Mouse (Mus musculus) neural tube, embryonic 13.5 days (tissue): ENCODE measurements around the gene Sema4g. TPM values are rescaled to one million over a fixed set of nuclear protein-coding genes. Genes with fewer than 3 reads are reported as not detected.
A peak's percentile ranks its signal among the peaks of the same experiment; 100 is the strongest.

Experiments used
- ATAC-seq: fragments of 200-750 bp; cut with Nextera tagmentation; 2 replicates; pipeline ENCODE4 v1.8.0; 2017; ENCODE audit warnings: low read depth, mild to moderate bottlenecking, moderate TSS enrichment, moderate library complexity
- H3K27ac ChIP-seq: fragments of 300-500 bp; sonication (generic); replicated peaks from 2 replicates; pipeline ENCODE4 v1.5.1; 2015; ENCODE audit warnings: moderate library complexity, mild to moderate bottlenecking, inconsistent platforms
- H3K27me3 ChIP-seq: fragments of 300-500 bp; sonication (generic); 2 replicates; pipeline ENCODE4 v1.6.1; 2015; ENCODE audit warnings: mild to moderate bottlenecking, inconsistent platforms
- H3K36me3 ChIP-seq: fragments of 300-500 bp; sonication (generic); 2 replicates; pipeline ENCODE4 v1.6.1; 2015; ENCODE audit warnings: mild to moderate bottlenecking, inconsistent platforms
- H3K4me1 ChIP-seq: fragments of 300-500 bp; sonication (generic); replicated peaks from 2 replicates; pipeline ENCODE4 v1.6.1; 2015; ENCODE audit warnings: inconsistent platforms
- H3K4me2 ChIP-seq: fragments of 300-500 bp; sonication (generic); 2 replicates; pipeline ENCODE4 v1.6.1; 2015; ENCODE audit warnings: inconsistent platforms, mild to moderate bottlenecking, moderate library complexity
- H3K4me3 ChIP-seq: fragments of 300-500 bp; sonication (generic); 2 replicates; pipeline ENCODE4 v1.5.1; 2015; ENCODE audit warnings: mild to moderate bottlenecking, inconsistent platforms
- H3K9ac ChIP-seq: fragments of 300-500 bp; sonication (generic); 2 replicates; pipeline ENCODE4 v1.6.1; 2015; ENCODE audit warnings: moderate library complexity, mild to moderate bottlenecking, inconsistent platforms
- H3K9me3 ChIP-seq: fragments of 300-500 bp; sonication (generic); 2 replicates; pipeline ENCODE4 v1.6.1; 2016; ENCODE audit warnings: inconsistent platforms
- WGBS: fragments of 180-500 bp; shearing (Covaris S2); methylation state at CpG from one replicate; pipeline ENCODE4 v1.1.7; 2015; 5-methylcytosine and 5-hydroxymethylcytosine counted together
- polyA plus RNA-seq: library from polyadenylated mRNA; unstranded; fragments of >200 nt; fragmentation: Nextera tagmentation; extraction: Ambion mirVana; gene quantifications from 2 replicates; pipeline ENCODE4 v1.2.1, GENCODE M21; 2015

Sema4g gene
- polyA plus RNA-seq, 1 experiment from 2014 or later: 16.7 TPM

- 83% methylated on average over 5 of the region's 5 CpGs for WGBS
- peak within 1 kb of the TSS; percentile 82 for H3K9ac ChIP-seq
- H3K4me2 ChIP-seq: peak within 1 kb of the TSS; percentile 81
- H3K27me3 ChIP-seq: peaks cover 27% of the 10 kb centered on the region
- H3K4me3 ChIP-seq: peak within 1 kb of the TSS; percentile 59
- H3K4me1 ChIP-seq: peaks cover 44% of the 10 kb centered on the region
- no peak for ATAC-seq
- peaks cover 12% of the 10 kb centered on the region for H3K36me3 ChIP-seq
- no peaks in the 10 kb centered on the region for H3K9me3 ChIP-seq
- H3K27ac ChIP-seq: peak within 1 kb of the TSS; percentile 93
These were observed 56.8 kb downstream of the Sema4g start, which contains the start of gene Pdzd7 for GRCm38 (mm10) chr19:45045651-45046050. TSS of gene Pdzd7 (minus strand) at chr19:45045717.

GRCm38 (mm10) chr19:45046523-45047321 lies 57.8 kb downstream of the Sema4g start:
- Histone ChIP-seq H3K36me3 (peaks cover 23% of the 10 kb centered on the region), H3K4me1 (peaks cover 44% of the 10 kb centered on the region), H3K9me3 (no peaks in the 10 kb centered on the region), H3K9ac (peak overlapping the region; percentile 82), H3K4me2 (peak overlapping the region; percentile 81), H3K27ac (peak overlapping the region; percentile 93), H3K27me3 (peaks cover 27% of the 10 kb centered on the region), H3K4me3 (peak overlapping the region; percentile 59)
- ATAC-seq: peak; percentile 64
- WGBS: 2% methylated on average over 34 of the region's 34 CpGs

GRCm38 (mm10) chr19:45047417-45047934 lies 58.6 kb downstream of the Sema4g start, which contains the start of gene Sfxn3:
TSS of gene Sfxn3 (plus strand) at chr19:45047503.
- Histone ChIP-seq H3K36me3 (peaks cover 30% of the 10 kb centered on the region), H3K27me3 (peaks cover 27% of the 10 kb centered on the region), H3K9me3 (no peaks in the 10 kb centered on the region), H3K4me3 (peak within 1 kb of the TSS; percentile 59), H3K9ac (peak within 1 kb of the TSS; percentile 82), H3K27ac (peak within 1 kb of the TSS; percentile 93), H3K4me2 (peak within 1 kb of the TSS; percentile 81), H3K4me1 (peaks cover 44% of the 10 kb centered on the region)
- 0% methylated on average over 26 of the region's 26 CpGs for WGBS
- ATAC-seq: peak; percentile 88

GRCm38 (mm10) chr19:45047935-45048643 lies 59.2 kb downstream of the Sema4g start:
- Histone ChIP-seq H3K4me2 (peak overlapping the region; percentile 81), H3K36me3 (peaks cover 37% of the 10 kb centered on the region), H3K4me1 (peaks cover 44% of the 10 kb centered on the region), H3K27ac (peak overlapping the region; percentile 93), H3K9ac (peak overlapping the region; percentile 82), H3K9me3 (no peaks in the 10 kb centered on the region), H3K27me3 (peaks cover 26% of the 10 kb centered on the region), H3K4me3 (peak overlapping the region; percentile 59)
- 43% methylated on average over 11 of the region's 11 CpGs for WGBS
- peak; percentile 75 for ATAC-seq

GRCm38 (mm10) chr19:45048644-45049365 lies 59.9 kb downstream of the Sema4g start:
- 85% methylated on average over 12 of the region's 12 CpGs for WGBS
- H3K4me1 ChIP-seq: peaks cover 44% of the 10 kb centered on the region
- peak overlapping the region; percentile 59 for H3K4me3 ChIP-seq
- ATAC-seq: no peak
- H3K4me2 ChIP-seq: peak overlapping the region; percentile 81
- peaks cover 22% of the 10 kb centered on the region for H3K27me3 ChIP-seq
- H3K27ac ChIP-seq: peak overlapping the region; percentile 93
- H3K9me3 ChIP-seq: no peaks in the 10 kb centered on the region
- H3K36me3 ChIP-seq: peaks cover 44% of the 10 kb centered on the region
- peak overlapping the region; percentile 82 for H3K9ac ChIP-seq

GRCm38 (mm10) chr19:45049523-45049922 lies 60.6 kb downstream of the Sema4g start:
- Histone ChIP-seq H3K4me1 (peaks cover 42% of the 10 kb centered on the region), H3K9ac (0 out of 2 replicates have a peak overlapping the region, but pooled peaks have one; percentile 12), H3K9me3 (no peaks in the 10 kb centered on the region), H3K4me3 (no peak overlapping the region; the same call in 1 of the 2 replicates), H3K27ac (no peak overlapping the region), H3K36me3 (peaks cover 51% of the 10 kb centered on the region), H3K27me3 (peaks cover 17% of the 10 kb centered on the region), H3K4me2 (peak overlapping the region; percentile 81)
- 78% methylated on average over 9 of the region's 9 CpGs for WGBS
- no peak for ATAC-seq

Other genes starting within 250 kb of the Sema4g start
- 25.2 and 28.2 TPM in 2 replicates for gene Pax2, start 233.1 kb upstream of the Sema4g start, polyA plus RNA-seq
- gene Slf2, start 58.0 kb upstream of the Sema4g start, polyA plus RNA-seq: 25.2 and 31.4 TPM in 2 replicates
- 15.6 and 17.0 TPM in 2 replicates for gene Twnk, start 16.6 kb downstream of the Sema4g start, polyA plus RNA-seq
- gene Mrpl43, start 17.3 kb downstream of the Sema4g start, polyA plus RNA-seq: 84.9 and 94.8 TPM in 2 replicates
- 29.1 and 30.8 TPM in 2 replicates for gene Lzts2, start 25.3 kb downstream of the Sema4g start, polyA plus RNA-seq
- 1.0 and 1.4 TPM in 2 replicates for gene Pdzd7, start 56.6 kb downstream of the Sema4g start, polyA plus RNA-seq
- 61.0 and 65.3 TPM in 2 replicates for gene Sfxn3, start 58.4 kb downstream of the Sema4g start, polyA plus RNA-seq
- 1.9 and 2.5 TPM in 2 replicates for gene Kazald1, start 86.1 kb downstream of the Sema4g start, polyA plus RNA-seq
- 0.50 and 0.62 TPM in 2 replicates for gene Tlx1, start 161.6 kb downstream of the Sema4g start, polyA plus RNA-seq
- gene Lbx1, start 246.7 kb downstream of the Sema4g start, polyA plus RNA-seq: 16.0 and 16.9 TPM in 2 replicates